Mouse (Mus musculus) kidney, embryonic 14.5 days (tissue): Measurements from ENCODE around the gene Parg. TPM values are rescaled to one million over a fixed set of nuclear protein-coding genes. Genes with fewer than 3 reads are reported as not detected.

Experiments
- ATAC-seq: fragments of 200-750 bp; cut with Nextera tagmentation; 2 replicates; pipeline ENCODE4 v1.8.0; 2017; ENCODE audit warnings: moderate number of reproducible peaks, mild to moderate bottlenecking, moderate TSS enrichment, moderate library complexity; ENCODE audit not compliant: low FRiP score, low TSS enrichment
- H3K27ac ChIP-seq: fragments of 300-500 bp; sonication (generic); 2 replicates; pipeline ENCODE4 v1.5.1; 2014; ENCODE audit warnings: low read depth, mild to moderate bottlenecking, low read length, moderate library complexity, mixed read lengths
- H3K27me3 ChIP-seq: fragments of 300-500 bp; sonication (generic); 2 replicates; pipeline ENCODE4 v1.6.1; 2014; ENCODE audit warnings: mild to moderate bottlenecking, low read length; ENCODE audit not compliant: control insufficient read depth, insufficient read depth
- H3K36me3 ChIP-seq: fragments of 300-500 bp; sonication (generic); 2 replicates; pipeline ENCODE4 v1.6.1; 2014; ENCODE audit warnings: low read length, mixed read lengths; ENCODE audit not compliant: control insufficient read depth, insufficient read depth
- H3K4me1 ChIP-seq: fragments of 300-500 bp; sonication (generic); 2 replicates; pipeline ENCODE4 v1.6.1; 2014; ENCODE audit warnings: low read length, mixed read lengths; ENCODE audit not compliant: control insufficient read depth, insufficient read depth
- H3K4me2 ChIP-seq: fragments of 300-500 bp; sonication (generic); replicated peaks from 2 replicates; pipeline ENCODE4 v1.6.1; 2014; ENCODE audit warnings: low read depth, mild to moderate bottlenecking, low read length
- H3K4me3 ChIP-seq: fragments of 300-500 bp; sonication (generic); 2 replicates; pipeline ENCODE4 v1.5.1; 2014; ENCODE audit warnings: mild to moderate bottlenecking, low read length
- H3K9ac ChIP-seq: fragments of 300-500 bp; sonication (generic); 2 replicates; pipeline ENCODE4 v1.6.1; 2014; ENCODE audit warnings: low read depth, mild to moderate bottlenecking, low read length, moderate library complexity
- H3K9me3 ChIP-seq: fragments of 300-500 bp; sonication (generic); 2 replicates; pipeline ENCODE4 v1.6.1; 2016; ENCODE audit warnings: low read length; ENCODE audit not compliant: control insufficient read depth
- WGBS: fragments of 180-500 bp; shearing (Covaris S2); extraction: QIAGEN DNeasy Blood & Tissue Kit; methylation state at CpG from one replicate; pipeline ENCODE4 v1.1.7; 2014; 5-methylcytosine and 5-hydroxymethylcytosine counted together
- polyA plus RNA-seq: library from polyadenylated mRNA; unstranded; fragments of >200 nt; fragmentation: Nextera tagmentation; extraction: Ambion mirVana; gene quantifications from 2 replicates; pipeline ENCODE4 v1.2.1, GENCODE M21; 2014

Gene Parg
- polyA plus RNA-seq, 1 experiment from 2014 or later: 57.5 TPM

GRCm38 (mm10) chr14:32162231-32162630 is 39.5 kb upstream of the Parg start:
- H3K4me1 ChIP-seq: peaks cover 20% of the 10 kb centered on the region
- no peaks in the 10 kb centered on the region for H3K27me3 ChIP-seq
- 83% methylated on average over 5 of the region's 5 CpGs for WGBS
- no peak overlapping the region for H3K9ac ChIP-seq
- no peak overlapping the region for H3K4me3 ChIP-seq
- ATAC-seq: no peak
- H3K9me3 ChIP-seq: no peaks in the 10 kb centered on the region
- H3K4me2 ChIP-seq: no peak overlapping the region
- no peaks in the 10 kb centered on the region for H3K36me3 ChIP-seq
- no peak overlapping the region for H3K27ac ChIP-seq

GRCm38 (mm10) chr14:32163203-32163888 is 38.4 kb upstream of the Parg start:
- Histone ChIP-seq H3K9me3 (no peaks in the 10 kb centered on the region), H3K4me2 (no peak overlapping the region), H3K9ac (no peak overlapping the region), H3K4me1 (peaks cover 20% of the 10 kb centered on the region), H3K36me3 (no peaks in the 10 kb centered on the region), H3K4me3 (no peak overlapping the region), H3K27me3 (no peaks in the 10 kb centered on the region), H3K27ac (no peak overlapping the region)
- ATAC-seq: no peak
- 91% methylated on average over 11 of the region's 11 CpGs for WGBS

GRCm38 (mm10) chr14:32164173-32165051 is 37.3 kb upstream of the Parg start:
- H3K27ac ChIP-seq: no peak overlapping the region
- H3K9ac ChIP-seq: no peak overlapping the region
- no peak overlapping the region for H3K4me2 ChIP-seq
- WGBS: 77% methylated on average over 8 of the region's 8 CpGs
- H3K4me1 ChIP-seq: peaks cover 20% of the 10 kb centered on the region
- H3K36me3 ChIP-seq: no peaks in the 10 kb centered on the region
- H3K4me3 ChIP-seq: no peak overlapping the region; the same call in 1 of the 2 replicates
- ATAC-seq: no peak
- H3K9me3 ChIP-seq: no peaks in the 10 kb centered on the region
- H3K27me3 ChIP-seq: no peaks in the 10 kb centered on the region

DNA sequence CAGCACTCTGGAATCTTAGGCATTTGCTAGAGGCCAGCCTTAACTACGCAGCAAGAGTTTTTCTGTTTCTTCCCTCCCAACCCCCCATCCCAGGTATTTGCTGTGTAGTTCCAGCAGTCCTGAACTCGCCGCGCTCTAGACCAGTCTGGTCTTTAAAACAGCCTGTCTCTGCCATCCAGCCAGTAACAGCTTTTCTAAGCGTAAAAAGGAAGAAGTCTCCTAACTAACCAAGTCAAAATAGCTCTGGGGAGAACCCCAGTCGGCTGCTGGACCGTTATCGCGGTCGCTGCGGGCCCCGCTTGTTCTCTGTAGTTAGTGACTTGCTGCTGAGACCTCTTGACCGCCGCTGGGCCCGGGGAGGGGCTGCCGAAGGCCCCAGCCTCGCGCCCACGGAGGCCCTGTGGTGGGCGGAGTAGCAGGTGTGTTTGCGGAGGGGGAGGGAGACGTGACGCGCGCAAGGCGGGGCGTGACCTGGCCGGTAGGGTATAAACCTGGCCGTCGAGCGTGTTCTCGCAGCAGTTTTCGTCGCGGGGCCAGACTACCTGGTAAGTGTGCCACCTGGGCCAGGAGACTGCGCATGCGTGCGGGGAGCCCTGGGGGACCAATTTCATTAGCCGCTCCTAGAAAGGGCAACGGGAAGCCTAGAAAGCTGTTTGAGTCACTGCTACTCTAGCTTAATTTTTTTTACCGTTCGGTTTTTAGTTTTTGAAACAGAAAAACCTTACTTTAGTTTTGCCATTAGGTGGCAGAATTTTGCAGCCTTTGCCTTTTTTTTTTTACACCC is 36.3 kb upstream of the Parg start:
- peak; percentile 90 for ATAC-seq
- peaks cover 20% of the 10 kb centered on the region for H3K4me1 ChIP-seq
- under 1% methylated on average over 42 of the region's 42 CpGs for WGBS

GRCm38 (mm10) chr14:32166062-32166441 is 35.7 kb upstream of the Parg start:
- H3K4me3 ChIP-seq: peak overlapping the region; percentile 56
- H3K9me3 ChIP-seq: no peaks in the 10 kb centered on the region
- H3K4me2 ChIP-seq: peak overlapping the region; percentile 87; the same call in 1 of the 2 replicates
- no peak for ATAC-seq
- no peak overlapping the region; the same call in 1 of the 2 replicates for H3K27ac ChIP-seq
- H3K27me3 ChIP-seq: no peaks in the 10 kb centered on the region
- H3K9ac ChIP-seq: 0 out of 2 replicates have a peak overlapping the region, but pooled peaks have one; percentile 64
- no peaks in the 10 kb centered on the region for H3K36me3 ChIP-seq
- WGBS: 66% methylated on average over 2 of the region's 2 CpGs
- H3K4me1 ChIP-seq: peaks cover 14% of the 10 kb centered on the region

More for the DNA sequence above, 36.3 kb upstream of the Parg start:
- Histone ChIP-seq H3K4me3 (peak overlapping the region; percentile 56), H3K9me3 (no peaks in the 10 kb centered on the region), H3K27me3 (no peaks in the 10 kb centered on the region), H3K9ac (peak overlapping the region; percentile 64; the same call in 1 of the 2 replicates), H3K4me2 (peak overlapping the region; percentile 87), H3K27ac (peak overlapping the region; percentile 83), H3K36me3 (no peaks in the 10 kb centered on the region)

GRCm38 (mm10) chr14:32166840-32167239 is 34.9 kb upstream of the Parg start:
- H3K9ac ChIP-seq: no peak overlapping the region
- H3K4me1 ChIP-seq: 0 out of 2 replicates have a peak, but pooled peaks cover 8% of the 10 kb centered on the region
- no peak overlapping the region for H3K4me2 ChIP-seq
- H3K27ac ChIP-seq: no peak overlapping the region
- no peaks in the 10 kb centered on the region for H3K27me3 ChIP-seq
- H3K4me3 ChIP-seq: no peak overlapping the region
- no peaks in the 10 kb centered on the region for H3K36me3 ChIP-seq
- no peaks in the 10 kb centered on the region for H3K9me3 ChIP-seq
- WGBS: 76% methylated on average over 1 of the region's 1 CpGs
- no peak for ATAC-seq

GRCm38 (mm10) chr14:32167326-32167725 is 34.4 kb upstream of the Parg start:
- ATAC-seq: no peak
- H3K4me2 ChIP-seq: no peak overlapping the region
- no peak overlapping the region for H3K4me3 ChIP-seq

GRCm38 (mm10) chr14:32168653-32169231 is 33.0 kb upstream of the Parg start:
- 83% methylated on average over 3 of the region's 3 CpGs for WGBS
- 0 out of 2 replicates have a peak, but pooled peaks cover 8% of the 10 kb centered on the region for H3K4me1 ChIP-seq
- no peak for ATAC-seq

More at GRCm38 (mm10) chr14:32167326-32167725, 34.4 kb upstream of the Parg start:
- Histone ChIP-seq H3K27me3 (no peaks in the 10 kb centered on the region), H3K9me3 (no peaks in the 10 kb centered on the region), H3K4me1 (0 out of 2 replicates have a peak, but pooled peaks cover 8% of the 10 kb centered on the region), H3K27ac (no peak overlapping the region), H3K9ac (no peak overlapping the region), H3K36me3 (no peaks in the 10 kb centered on the region)
- WGBS: 88% methylated on average over 5 of the region's 5 CpGs

More at GRCm38 (mm10) chr14:32168653-32169231, 33.0 kb upstream of the Parg start:
- Histone ChIP-seq H3K27me3 (no peaks in the 10 kb centered on the region), H3K36me3 (peaks cover 13% of the 10 kb centered on the region), H3K9me3 (no peaks in the 10 kb centered on the region), H3K4me2 (no peak overlapping the region), H3K9ac (no peak overlapping the region), H3K4me3 (no peak overlapping the region), H3K27ac (0 out of 2 replicates have a peak overlapping the region, but pooled peaks have one; percentile 1)
